Mouse (Mus musculus) liver, adult 2 months (tissue): ENCODE results near the gene Rab5if.

Source experiments
- CTCF ChIP-seq: fragments of 200-500 bp; IDR thresholded peaks from 2 replicates; pipeline ENCODE4 v1.5.1; 2011; ENCODE audit warnings: low read depth, low read length, control low read depth
- POLR2A ChIP-seq: fragments of 200-500 bp; IDR thresholded peaks from 2 replicates; pipeline ENCODE4 v1.6.1; 2011; ENCODE audit warnings: low read length, control low read depth; ENCODE audit not compliant: insufficient read depth; ENCODE audit errors: extremely low read depth

- no peak for TF ChIP-seq CTCF
- TF ChIP-seq POLR2A: no peak
Observed at GRCm38 (mm10) chr2:156916419-156917125, 53.6 kb downstream of the Rab5if start.
